Mouse (Mus musculus) cerebellum, adult 2 months (tissue): ENCODE measurements at regions not wholly inside any gene's neighbourhood (a gene's known extent, or its start where the extent isn't known, plus 50 kb on each side); places are given as distances from the start of the nearest gene placed in this dataset.
A peak's percentile ranks its signal among the peaks of the same experiment; 100 is the strongest.

Experiments used
- DNase-seq, 2 experiments: peaks; one replicate each; pipeline ENCODE4 v3.0.0; 2021
- H3K27ac ChIP-seq: fragments of 200-500 bp; 2 replicates; pipeline ENCODE4 v1.5.1; 2012; ENCODE audit warnings: low read length, control low read depth, inconsistent platforms; ENCODE audit not compliant: insufficient read depth
- H3K27me3 ChIP-seq: fragments of 200-500 bp; 2 replicates; pipeline ENCODE4 v1.6.1; 2012; ENCODE audit warnings: inconsistent platforms, mild to moderate bottlenecking, low read length, moderate library complexity; ENCODE audit not compliant: control insufficient read depth, insufficient read depth
- H3K4me1 ChIP-seq: fragments of 200-500 bp; 2 replicates; pipeline ENCODE4 v1.6.1; 2011; ENCODE audit warnings: low read length; ENCODE audit not compliant: control insufficient read depth, insufficient read depth
- H3K4me3 ChIP-seq: fragments of 200-500 bp; replicated peaks from 2 replicates; pipeline ENCODE3; 2011; ENCODE audit warnings: mild to moderate bottlenecking, low read depth, low read length, control low read depth; ENCODE audit not compliant: insufficient read depth
- CTCF ChIP-seq: fragments of 200-500 bp; IDR thresholded peaks from 2 replicates; pipeline ENCODE4 v1.5.1; 2011; ENCODE audit warnings: low read depth, mild to moderate bottlenecking, control low read depth, low read length, moderate library complexity, borderline replicate concordance; ENCODE audit not compliant: insufficient read depth
- POLR2A ChIP-seq: fragments of 200-500 bp; IDR thresholded peaks from 2 replicates; pipeline ENCODE4 v1.6.1; 2011; ENCODE audit warnings: low read length, control low read depth, borderline replicate concordance; ENCODE audit not compliant: insufficient read depth
- WGBS: fragments of 180-500 bp; shearing (Covaris S2); methylation state at CpG from one replicate; pipeline ENCODE4 v1.1.7; 2018; 5-methylcytosine and 5-hydroxymethylcytosine counted together

DNA sequence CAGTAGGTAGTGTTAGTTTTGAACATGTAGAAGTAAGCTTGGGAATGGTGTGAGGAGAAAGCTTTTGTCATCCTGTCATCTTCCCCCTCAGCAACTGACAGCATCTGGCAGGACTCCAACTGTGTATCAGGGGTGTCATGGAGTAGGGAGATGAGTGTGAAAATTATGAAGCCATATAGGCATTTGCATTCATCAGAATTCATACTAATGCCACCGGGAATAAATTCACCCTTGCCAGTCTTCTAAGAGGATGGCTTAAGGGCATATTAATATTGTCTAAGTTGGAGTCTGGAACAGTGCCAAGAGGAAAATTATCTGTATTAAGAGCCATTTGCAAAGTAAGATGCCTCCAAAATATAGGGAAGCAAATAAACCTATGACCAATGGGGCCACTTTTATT is 2166.8 kb upstream of the Lrrc6 start:
- DNase-seq: no peak
- Histone ChIP-seq H3K27me3 (no peaks in the 10 kb centered on the region; the same call in 1 of the 2 replicates), H3K27ac (no peak overlapping the region), H3K4me1 (no peaks in the 10 kb centered on the region), H3K4me3 (no peak overlapping the region)
- WGBS: 5% methylated on average over 1 of the region's 1 CpGs
- TF ChIP-seq CTCF (no peak), POLR2A (no peak)

- no peaks in the 10 kb centered on the region; the same call in 1 of the 2 replicates for H3K27me3 ChIP-seq
- H3K4me1 ChIP-seq: no peaks in the 10 kb centered on the region
- no peak overlapping the region for H3K27ac ChIP-seq
- TF ChIP-seq CTCF (no peak), POLR2A (no peak)
- peak in 1 of 2 experiments; percentile 35 for DNase-seq
- H3K4me3 ChIP-seq: no peak overlapping the region
Observed at GRCm38 (mm10) chr15:68665331-68665730, 2164.6 kb upstream of the Lrrc6 start.

GRCm38 (mm10) chr15:68656722-68657121 is 2156.0 kb upstream of the Lrrc6 start:
- H3K27me3 ChIP-seq: no peaks in the 10 kb centered on the region
- H3K4me1 ChIP-seq: no peaks in the 10 kb centered on the region
- 18% methylated on average over 6 of the region's 6 CpGs for WGBS
- TF ChIP-seq CTCF (no peak), POLR2A (no peak)
- no peak for DNase-seq
- no peak overlapping the region for H3K4me3 ChIP-seq
- H3K27ac ChIP-seq: no peak overlapping the region

DNA sequence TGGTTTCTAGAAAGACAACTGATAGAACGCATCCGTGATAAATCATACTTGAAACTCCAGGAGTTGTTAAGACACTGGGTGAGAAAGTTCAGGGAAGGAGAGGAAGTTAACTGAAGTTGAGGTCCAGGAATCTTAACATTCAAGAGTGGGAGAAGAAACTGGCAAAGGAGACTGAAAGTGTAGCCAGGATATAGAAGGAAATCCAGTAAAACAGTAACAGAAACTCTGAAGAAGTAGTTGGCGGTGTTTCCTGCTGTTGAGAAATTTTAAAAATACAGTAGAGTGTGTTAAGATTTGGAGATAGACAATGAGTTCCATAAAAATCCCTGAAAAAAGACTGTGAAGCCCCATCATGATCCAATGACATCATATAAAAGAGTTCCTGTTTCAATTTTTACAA is 2154.3 kb upstream of the Lrrc6 start:
- Histone ChIP-seq H3K4me3 (no peak overlapping the region), H3K4me1 (no peaks in the 10 kb centered on the region), H3K27me3 (no peaks in the 10 kb centered on the region), H3K27ac (no peak overlapping the region)
- 92% methylated on average over 3 of the region's 3 CpGs for WGBS
- TF ChIP-seq CTCF (no peak), POLR2A (no peak)
- DNase-seq: no peak

DNA sequence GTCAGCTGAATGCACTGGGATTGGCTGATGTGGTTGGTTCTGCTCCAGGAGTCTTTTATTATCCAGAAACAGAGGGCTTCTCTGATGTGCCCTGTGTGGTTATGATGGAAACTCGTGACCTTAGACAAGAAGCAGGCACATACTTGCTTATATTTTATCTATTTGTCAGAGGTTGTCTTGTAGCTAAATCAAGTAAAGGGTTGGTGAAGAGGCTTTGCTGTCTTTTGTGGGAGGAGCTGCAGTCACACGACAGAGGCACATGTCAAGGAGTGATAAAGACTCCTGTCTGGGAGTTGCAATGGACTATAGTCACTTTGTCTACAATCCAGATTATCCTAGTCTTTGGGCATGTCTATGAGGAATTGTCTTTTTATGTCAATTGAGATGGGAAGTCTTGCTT is 2149.9 kb upstream of the Lrrc6 start:
- TF ChIP-seq CTCF (no peak), POLR2A (no peak)
- no peaks in the 10 kb centered on the region for H3K27me3 ChIP-seq
- H3K4me1 ChIP-seq: no peaks in the 10 kb centered on the region
- WGBS: 69% methylated on average over 2 of the region's 2 CpGs
- no peak overlapping the region for H3K27ac ChIP-seq
- DNase-seq: no peak
- H3K4me3 ChIP-seq: no peak overlapping the region

DNA sequence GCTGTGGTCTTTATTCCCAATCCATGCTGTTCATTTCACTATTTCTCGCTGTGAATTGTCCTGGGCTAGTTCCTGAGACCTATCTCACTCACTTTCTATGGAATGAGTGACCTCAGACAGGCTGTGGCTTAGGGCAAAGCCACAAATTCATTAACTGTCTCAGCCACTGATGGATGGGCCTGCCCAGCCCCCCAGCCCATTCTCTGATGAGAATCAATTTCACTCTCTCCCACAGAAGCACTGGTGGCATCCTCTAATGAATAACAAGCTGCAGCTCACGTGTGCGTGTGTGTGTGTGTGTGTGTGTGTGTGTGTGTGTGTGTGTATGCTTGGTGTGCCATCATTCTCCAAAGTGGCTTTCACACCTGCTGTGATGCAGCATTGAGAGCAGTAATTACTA is 2149.3 kb upstream of the Lrrc6 start:
- Histone ChIP-seq H3K27ac (no peak overlapping the region), H3K27me3 (no peaks in the 10 kb centered on the region), H3K4me1 (no peaks in the 10 kb centered on the region), H3K4me3 (no peak overlapping the region)
- 69% methylated on average over 3 of the region's 3 CpGs for WGBS
- TF ChIP-seq CTCF: no peak
- TF ChIP-seq POLR2A: no peak
- DNase-seq: no peak

- H3K27me3 ChIP-seq: no peaks in the 10 kb centered on the region
- 90% methylated on average over 3 of the region's 3 CpGs for WGBS
- no peak for DNase-seq
- H3K4me3 ChIP-seq: no peak overlapping the region
- H3K27ac ChIP-seq: no peak overlapping the region
- TF ChIP-seq CTCF (no peak), POLR2A (no peak)
- no peaks in the 10 kb centered on the region for H3K4me1 ChIP-seq
Observed at GRCm38 (mm10) chr15:68646865-68647264, 2146.2 kb upstream of the Lrrc6 start.

DNA sequence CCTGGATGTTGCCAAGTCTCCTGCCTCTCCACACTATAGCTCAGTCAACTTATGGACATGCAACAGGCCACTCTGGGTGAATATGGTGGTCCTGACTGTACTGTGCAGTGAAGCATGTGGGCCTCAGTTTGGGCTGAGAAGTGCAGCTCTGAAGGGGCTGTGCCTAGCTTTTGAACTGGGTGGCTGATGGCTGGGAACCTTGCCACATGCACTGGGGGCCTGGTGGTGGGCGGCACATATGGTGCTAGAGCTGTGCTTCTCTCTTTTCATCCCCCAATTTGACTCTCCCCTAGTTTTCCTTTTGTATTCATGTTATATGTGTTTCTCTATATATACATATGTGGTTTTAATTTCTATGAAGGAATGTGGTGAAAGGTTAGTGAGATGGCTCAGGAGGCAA is 2144.2 kb upstream of the Lrrc6 start:
- 56% methylated on average over 1 of the region's 1 CpGs for WGBS

More for the DNA sequence above, 2144.2 kb upstream of the Lrrc6 start:
- Histone ChIP-seq H3K27me3 (no peaks in the 10 kb centered on the region), H3K4me3 (no peak overlapping the region), H3K27ac (no peak overlapping the region), H3K4me1 (no peaks in the 10 kb centered on the region)
- no peak for DNase-seq
- no peak for TF ChIP-seq CTCF
